In the genomic region with DNA sequence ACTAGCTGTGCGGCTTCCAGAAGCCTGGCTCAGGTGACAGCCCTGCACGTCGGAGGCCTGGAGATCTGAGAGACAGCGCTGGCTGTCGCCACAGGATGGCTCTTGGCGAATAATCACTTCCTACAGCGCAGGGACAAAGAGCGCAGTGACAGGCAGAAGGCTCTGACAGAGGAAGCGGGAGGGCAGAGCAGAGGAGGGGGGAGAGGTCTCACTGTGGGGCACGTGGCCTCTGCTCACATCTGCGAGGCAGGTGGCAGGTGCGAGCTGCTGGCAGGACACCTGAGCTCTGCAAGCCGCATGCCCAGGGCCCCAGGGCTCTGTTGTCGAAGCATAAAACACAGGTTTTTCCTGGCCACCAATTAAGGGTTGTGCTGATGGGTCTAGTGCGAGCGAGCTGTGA, we compare ENCODE assay signal across 8 mouse cellular contexts.
DNase-seq lines count a peak whose midpoint lies in the region; ATAC-seq lines count a peak whose summit lies in the region.
"Had no signal": no experiment of that assay in that cellular context is flagged by ENCODE, and none has a peak within 500 bp of the region (broad histone marks: within the 10 kb centered on the region; RNA-seq: fewer than 3 reads in every experiment).

No protein-coding gene starts in this region.

- WGBS in midbrain, embryonic 13.5 days, result 2% methylated on average over 16 of the region's 16 CpGs

- peak; percentile 57 to 63; a peak in 3 of 4 replicates for ATAC-seq in hematopoietic stem cell, adult 5-6 weeks (replicated peaks in 1 of 2; ENCODE audit: insufficient read depth in 1 of 2, low FRiP score in 2 of 2, low TSS enrichment in 1 of 2, low read depth in 1 of 2, poor library complexity in 2 of 2, severe bottlenecking in 2 of 2)
- ATAC-seq in midbrain, embryonic 13.5 days, result peak; percentile 64
- no peak for ATAC-seq in activated CD4-positive, CD25-positive, alpha-beta regulatory T cell, adult 4 months

- peaks cover 86% of the 10 kb centered on the region for H3K4me1 ChIP-seq in midbrain, embryonic 13.5 days (replicated peaks)

- no peaks in the 10 kb centered on the region for H3K9me3 ChIP-seq in midbrain, embryonic 13.5 days
- H3K9me3 ChIP-seq: limb, embryonic 12.5 days had no signal

- no peak overlapping the region for H3K4me3 ChIP-seq in midbrain, embryonic 13.5 days (replicated peaks)
- H3K4me3 ChIP-seq: limb, embryonic 12.5 days had no signal

- H3K27ac ChIP-seq in midbrain, embryonic 13.5 days, result peak overlapping the region; percentile 85
- H3K27ac ChIP-seq: limb, embryonic 12.5 days had no signal

- no peak overlapping the region for H3K4me2 ChIP-seq in midbrain, embryonic 13.5 days (replicated peaks)
- H3K4me2 ChIP-seq: limb, embryonic 12.5 days had no signal

- peaks cover 39% of the 10 kb centered on the region for H3K27me3 ChIP-seq in midbrain, embryonic 13.5 days

- DNase-seq in CD4-positive helper T cell, adult 2 months (ENCODE audit: low read depth, low spot score), result peak; percentile 25
- peak; percentile 15 for DNase-seq in T-cell, adult 2 months (ENCODE audit: low spot score)
- no peak for DNase-seq in spleen, postnatal 36 days (ENCODE audit: low spot score in 2 of 2)
- DNase-seq in layer of hippocampus, adult 8-10 months (ENCODE audit: low spot score in 2 of 2), result no peak

- H3K36me3 ChIP-seq in midbrain, embryonic 13.5 days, result no peaks in the 10 kb centered on the region
- H3K36me3 ChIP-seq: limb, embryonic 12.5 days had no signal

- H3K9ac ChIP-seq in midbrain, embryonic 13.5 days (replicated peaks), result peak overlapping the region; percentile 37; the same call in 1 of the 2 replicates
- H3K9ac ChIP-seq: limb, embryonic 12.5 days had no signal

Comparison
In these comparisons a context has a peak if more than half of its experiments do, and no peak if none do; other contexts are left out.
1. DNase-seq: peak in CD4-positive helper T cell, adult 2 months (single experiment) and T-cell, adult 2 months (single experiment); none in spleen, postnatal 36 days (0 of 2) and layer of hippocampus, adult 8-10 months (0 of 2).